Mouse (Mus musculus) erythroblast, embryonic 14.5 days (primary cell): ENCODE measurements around the gene Rgs10. TPM values are rescaled to one million over a fixed set of nuclear protein-coding genes. Genes with fewer than 3 reads are reported as not detected.

Experiments
- H3K27me3 ChIP-seq: 2 replicates; pipeline ENCODE4 v1.6.1; 2012; ENCODE audit warnings: inconsistent platforms; ENCODE audit not compliant: control insufficient read depth
- H3K36me3 ChIP-seq: 2 replicates; pipeline ENCODE4 v1.6.1; 2012; ENCODE audit warnings: mild to moderate bottlenecking, inconsistent platforms; ENCODE audit not compliant: control insufficient read depth
- H3K4me1 ChIP-seq: 2 replicates; pipeline ENCODE4 v1.6.1; 2012; ENCODE audit warnings: inconsistent platforms; ENCODE audit not compliant: control insufficient read depth
- H3K4me3 ChIP-seq: replicated peaks from 2 replicates; pipeline ENCODE3; 2012; ENCODE audit warnings: moderate library complexity, mild to moderate bottlenecking, inconsistent platforms
- H3K9me3 ChIP-seq: 2 replicates; pipeline ENCODE4 v1.6.1; 2012; ENCODE audit warnings: low read length, inconsistent platforms, mixed read lengths; ENCODE audit not compliant: control insufficient read depth
- GATA1 ChIP-seq: IDR thresholded peaks from 2 replicates; pipeline ENCODE4 v1.6.1; 2012; ENCODE audit warnings: low read length, inconsistent platforms, mixed read lengths
- TAL1 ChIP-seq: IDR thresholded peaks from 3 replicates; pipeline ENCODE4 v1.6.1; 2012; ENCODE audit warnings: low read length, inconsistent platforms, mixed read lengths
- polyA plus RNA-seq: library from polyadenylated mRNA; stranded (reverse); fragments of >175 nt; gene quantifications from 2 replicates; pipeline ENCODE4 v1.2.3, GENCODE M21; 2012

Gene Rgs10
- polyA plus RNA-seq, 1 experiment: 4.1 TPM

DNA sequence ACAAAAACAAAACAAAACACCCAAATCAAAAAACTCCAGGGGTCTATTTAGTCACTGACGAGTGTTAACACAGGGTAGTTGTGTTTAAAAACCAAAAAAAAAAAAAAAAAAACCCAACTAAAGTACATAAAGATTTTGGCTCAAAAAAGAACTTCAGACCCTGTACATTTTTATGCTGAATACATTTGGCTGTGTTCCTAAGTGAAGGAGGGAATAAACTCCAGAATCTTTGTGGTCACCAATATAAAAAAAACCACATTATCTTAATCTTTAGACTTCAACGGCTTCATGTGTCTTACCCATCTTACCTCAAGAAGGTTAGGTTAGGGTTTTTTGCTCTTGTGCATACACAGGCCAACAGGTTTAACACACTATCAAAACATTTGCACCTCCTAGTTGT is 22.0 kb upstream of the Rgs10 start:
- TF ChIP-seq GATA1 (no peak), TAL1 (no peak)
- Histone ChIP-seq H3K36me3 (peaks cover 68% of the 10 kb centered on the region), H3K4me1 (no peaks in the 10 kb centered on the region), H3K4me3 (no peak overlapping the region), H3K9me3 (no peaks in the 10 kb centered on the region), H3K27me3 (no peaks in the 10 kb centered on the region)

GRCm38 (mm10) chr7:128439251-128439650 is 20.7 kb upstream of the Rgs10 start:
- H3K4me3 ChIP-seq: no peak overlapping the region
- no peaks in the 10 kb centered on the region for H3K9me3 ChIP-seq
- no peak for TF ChIP-seq TAL1
- no peak for TF ChIP-seq GATA1
- H3K36me3 ChIP-seq: peaks cover 55% of the 10 kb centered on the region
- H3K4me1 ChIP-seq: no peaks in the 10 kb centered on the region
- H3K27me3 ChIP-seq: no peaks in the 10 kb centered on the region

DNA sequence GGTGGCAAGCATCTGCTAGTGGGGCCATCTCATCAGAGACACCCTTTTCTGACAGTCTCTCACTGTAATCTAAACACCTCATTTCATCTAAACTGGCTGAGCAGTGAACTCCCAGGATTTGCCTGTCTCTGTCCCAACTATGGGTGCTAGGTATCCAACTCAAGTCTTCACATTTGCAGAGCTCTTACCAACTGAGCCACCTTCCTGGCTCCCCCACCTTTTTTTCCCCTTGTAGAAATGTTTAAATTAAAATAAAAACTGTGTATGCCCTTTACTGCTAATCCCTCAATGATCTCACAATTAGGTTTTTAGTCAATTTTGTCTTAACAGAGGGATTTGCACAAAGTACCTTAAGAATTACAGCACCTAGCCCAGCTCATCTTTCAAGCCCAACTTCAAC is 19.6 kb upstream of the Rgs10 start:
- Histone ChIP-seq H3K36me3 (peaks cover 43% of the 10 kb centered on the region), H3K4me1 (no peaks in the 10 kb centered on the region), H3K4me3 (no peak overlapping the region), H3K27me3 (no peaks in the 10 kb centered on the region), H3K9me3 (no peaks in the 10 kb centered on the region)
- no peak for TF ChIP-seq TAL1
- TF ChIP-seq GATA1: no peak

DNA sequence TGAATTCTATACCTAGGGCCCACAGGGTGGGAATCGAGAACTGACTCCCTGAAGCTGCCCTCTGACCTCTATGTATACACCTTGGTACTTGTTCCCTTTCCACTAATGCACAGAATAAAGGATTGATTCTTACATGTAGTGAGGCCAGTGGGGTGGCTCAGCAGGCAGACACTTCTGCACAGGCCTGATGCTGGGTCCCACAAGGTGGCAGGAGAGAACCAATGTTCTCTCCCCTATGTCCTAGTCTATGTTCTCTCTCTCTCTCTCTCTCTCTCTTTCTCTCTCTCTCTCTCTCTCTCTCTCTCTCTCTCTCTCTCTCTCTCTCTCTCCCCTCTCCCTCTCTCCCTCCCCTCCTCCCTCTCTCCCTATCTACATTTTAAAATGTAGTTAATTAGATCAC is 14.7 kb upstream of the Rgs10 start:
- no peaks in the 10 kb centered on the region for H3K27me3 ChIP-seq
- H3K9me3 ChIP-seq: no peaks in the 10 kb centered on the region
- TF ChIP-seq GATA1: no peak
- no peak for TF ChIP-seq TAL1
- no peaks in the 10 kb centered on the region for H3K4me1 ChIP-seq
- H3K4me3 ChIP-seq: no peak overlapping the region
- H3K36me3 ChIP-seq: no peaks in the 10 kb centered on the region; the same call in none of the 2 replicates

DNA sequence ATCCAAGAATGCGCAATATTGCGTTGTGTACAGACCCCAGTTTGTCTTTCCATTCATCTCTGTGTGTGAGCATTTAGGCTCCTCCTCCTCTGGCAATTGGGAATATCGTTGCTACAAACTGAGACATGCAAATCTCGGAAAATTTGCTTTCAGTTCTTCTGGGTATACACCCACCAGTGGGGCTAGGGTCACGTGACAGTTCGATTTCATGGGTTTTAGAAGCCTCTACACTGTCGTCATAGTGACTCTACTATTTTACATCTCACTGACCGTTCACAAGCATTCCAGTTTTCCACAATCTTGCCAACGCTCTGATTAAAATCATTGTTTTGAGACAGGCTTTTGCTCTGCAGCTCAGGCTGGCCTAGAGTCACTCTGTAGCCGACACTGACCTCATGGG is 14.0 kb upstream of the Rgs10 start:
- Histone ChIP-seq H3K4me3 (no peak overlapping the region), H3K9me3 (no peaks in the 10 kb centered on the region), H3K4me1 (no peaks in the 10 kb centered on the region), H3K36me3 (no peaks in the 10 kb centered on the region; the same call in 1 of the 2 replicates), H3K27me3 (no peaks in the 10 kb centered on the region)
- no peak for TF ChIP-seq GATA1
- no peak for TF ChIP-seq TAL1

GRCm38 (mm10) chr7:128422491-128422890 is 3.9 kb upstream of the Rgs10 start:
- H3K4me3 ChIP-seq: no peak overlapping the region
- H3K4me1 ChIP-seq: peaks cover 12% of the 10 kb centered on the region
- H3K9me3 ChIP-seq: no peaks in the 10 kb centered on the region
- H3K36me3 ChIP-seq: no peaks in the 10 kb centered on the region
- H3K27me3 ChIP-seq: peaks cover 54% of the 10 kb centered on the region
- TF ChIP-seq TAL1 (no peak), GATA1 (no peak)

DNA sequence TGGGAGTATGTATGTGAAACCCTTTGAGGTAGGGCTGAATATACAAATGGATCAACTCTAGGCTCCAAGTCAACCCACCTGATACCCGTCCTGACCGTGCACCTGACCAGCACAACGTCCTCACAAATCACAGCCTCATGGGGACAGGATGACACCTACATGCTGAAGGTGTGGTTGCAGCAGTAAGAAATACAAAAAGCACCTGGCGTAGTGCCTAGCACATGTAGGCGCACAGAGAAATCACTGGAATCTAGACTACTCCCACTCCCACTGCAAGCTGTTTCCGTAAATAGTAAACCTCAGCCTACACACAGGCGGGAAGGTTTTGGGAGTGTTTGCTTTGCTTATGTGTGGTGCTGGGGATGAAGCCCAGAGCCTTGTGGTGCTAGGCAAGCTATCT is 3.1 kb upstream of the Rgs10 start:
- H3K4me1 ChIP-seq: peaks cover 20% of the 10 kb centered on the region
- no peak overlapping the region for H3K4me3 ChIP-seq
- peaks cover 58% of the 10 kb centered on the region for H3K27me3 ChIP-seq
- no peak for TF ChIP-seq GATA1
- TF ChIP-seq TAL1: no peak
- H3K36me3 ChIP-seq: no peaks in the 10 kb centered on the region
- H3K9me3 ChIP-seq: no peaks in the 10 kb centered on the region

DNA sequence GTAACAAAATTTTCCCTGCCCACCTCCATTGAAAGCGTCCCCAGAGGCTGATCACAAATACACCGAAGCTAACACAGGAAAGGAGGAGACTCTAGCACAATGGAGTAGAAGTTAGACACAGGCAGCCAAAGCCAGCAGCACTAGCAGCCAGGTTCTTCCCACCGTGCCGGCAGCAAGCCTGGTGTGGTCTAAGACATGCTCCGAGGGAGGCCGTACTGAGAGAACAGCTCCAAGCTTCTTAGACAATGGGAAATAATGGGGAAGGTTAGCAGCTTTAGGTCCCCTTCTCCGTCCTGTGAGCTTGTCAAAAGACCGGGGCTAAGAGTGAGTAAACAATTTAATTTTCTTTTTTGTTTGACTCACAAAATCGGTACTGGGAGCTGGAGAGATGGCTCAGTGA is 1.1 kb upstream of the Rgs10 start:
- peaks cover 54% of the 10 kb centered on the region for H3K27me3 ChIP-seq
- H3K9me3 ChIP-seq: no peaks in the 10 kb centered on the region
- TF ChIP-seq TAL1 (no peak), GATA1 (no peak)
- no peaks in the 10 kb centered on the region for H3K36me3 ChIP-seq
- H3K4me1 ChIP-seq: peaks cover 40% of the 10 kb centered on the region
- no peak overlapping the region for H3K4me3 ChIP-seq

- TF ChIP-seq TAL1: no peak
- TF ChIP-seq GATA1: no peak
- peak overlapping the region; percentile 83 for H3K4me3 ChIP-seq
- H3K9me3 ChIP-seq: no peaks in the 10 kb centered on the region
- H3K27me3 ChIP-seq: peaks cover 47% of the 10 kb centered on the region
- H3K36me3 ChIP-seq: peaks cover 3% of the 10 kb centered on the region; the same call in 1 of the 2 replicates
- peaks cover 63% of the 10 kb centered on the region for H3K4me1 ChIP-seq
Measured at GRCm38 (mm10) chr7:128417226-128417929, 1.2 kb downstream of the Rgs10 start.

DNA sequence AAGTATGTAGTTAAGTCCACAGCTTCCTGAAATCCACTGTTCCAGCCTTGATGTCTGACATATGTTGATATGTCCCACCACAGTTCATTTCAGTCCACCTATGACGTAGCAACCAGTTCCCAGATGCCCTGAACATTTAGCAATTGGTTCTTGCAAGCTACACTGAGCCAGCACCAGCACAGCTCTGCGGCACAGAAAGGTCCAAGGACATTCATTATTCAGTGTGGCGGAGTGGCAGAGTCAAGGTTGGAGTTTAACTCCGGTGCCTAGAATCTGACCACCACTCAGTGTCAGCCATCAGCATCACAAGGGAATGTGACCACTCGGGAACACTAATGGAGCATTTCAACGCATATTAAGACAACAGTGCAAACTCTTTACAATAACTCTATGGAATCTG is 1.9 kb downstream of the Rgs10 start:
- Histone ChIP-seq H3K4me3 (peak overlapping the region; percentile 83), H3K27me3 (peaks cover 43% of the 10 kb centered on the region), H3K4me1 (peaks cover 69% of the 10 kb centered on the region), H3K36me3 (peaks cover 9% of the 10 kb centered on the region), H3K9me3 (no peaks in the 10 kb centered on the region)
- TF ChIP-seq TAL1 (no peak), GATA1 (no peak)
